Mouse (Mus musculus) retina, postnatal 7 days (tissue): ENCODE results near the gene Nhp2.
"Not testable (repeated sequence)": the region's sequence is repeated elsewhere in the genome, so short reads cannot be mapped to it uniquely, and the experiment has no call there.

ENCODE experiments used
- DNase-seq: peaks from one replicate; pipeline ENCODE4 v3.0.0-alpha.2; 2012; ENCODE audit warnings: low read depth, low spot score

Gene Nhp2

GRCm38 (mm10) chr11:51606447-51607095 lies 13.0 kb upstream of the Nhp2 start, which contains the start of gene Hnrnpab:
Gene Hnrnpab, minus strand, starts transcription at chr11:51606847.
- DNase-seq, result peak; percentile 97

GRCm38 (mm10) chr11:51607096-51607738 lies 12.3 kb upstream of the Nhp2 start:
- DNase-seq, result no peak

DNA sequence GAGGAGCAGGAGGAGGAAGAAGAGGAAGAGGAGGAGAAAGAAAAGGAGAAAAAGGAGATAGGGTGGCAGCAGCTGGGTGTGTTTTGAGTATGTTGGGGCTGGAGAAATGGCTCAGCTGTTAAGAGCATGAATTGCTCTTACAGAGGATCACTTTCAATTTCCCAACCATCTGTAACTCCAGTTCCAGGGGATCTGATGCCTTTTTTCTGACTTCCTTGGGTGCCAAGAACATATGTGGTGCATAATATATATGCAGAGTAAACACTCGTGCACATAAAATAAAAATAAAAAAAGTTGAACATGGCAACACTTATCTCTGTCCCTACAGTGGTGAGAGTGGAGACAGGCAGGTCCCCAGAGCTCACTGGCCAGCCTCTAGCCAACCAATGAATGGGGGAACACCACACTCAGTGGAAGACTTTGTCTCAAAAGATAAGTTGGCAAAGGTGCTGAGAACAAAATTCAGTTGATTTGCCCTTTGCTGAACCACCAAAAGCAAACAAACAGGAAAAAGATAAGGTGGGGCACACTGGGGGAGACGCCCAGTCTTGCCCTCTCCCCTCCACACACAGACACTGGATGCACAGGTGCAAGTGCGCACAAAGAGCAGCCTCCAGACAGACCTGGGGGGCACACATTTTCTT lies 10.1 kb upstream of the Nhp2 start:
- DNase-seq, result no peak

DNA sequence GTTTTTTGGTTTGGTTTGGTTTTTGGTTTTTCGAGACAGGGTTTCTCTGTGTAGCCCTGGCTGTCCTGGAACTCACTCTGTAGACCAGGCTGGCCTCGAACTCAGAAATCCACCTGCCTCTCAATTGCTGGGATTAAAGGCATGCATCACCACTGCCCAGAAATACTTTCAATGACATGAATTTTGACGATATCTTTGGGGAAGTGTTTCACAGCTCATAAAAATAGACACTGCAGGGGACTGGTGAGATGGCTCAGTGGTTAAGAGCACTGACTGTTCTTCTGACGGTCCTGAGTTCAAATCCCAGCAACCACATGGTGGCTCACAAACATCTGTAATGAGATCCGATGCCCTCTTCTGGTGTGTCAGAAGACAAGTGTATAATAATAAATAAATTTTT lies 9.6 kb upstream of the Nhp2 start:
- DNase-seq, result not testable (repeated sequence)

GRCm38 (mm10) chr11:51614256-51614655 lies 5.3 kb upstream of the Nhp2 start:
- no peak for DNase-seq

- no peak for DNase-seq
Observed at GRCm38 (mm10) chr11:51615129-51615528, 4.4 kb upstream of the Nhp2 start.

- DNase-seq, result no peak
Observed at GRCm38 (mm10) chr11:51615601-51616000, 3.9 kb upstream of the Nhp2 start.

- DNase-seq, result not testable (repeated sequence)
Observed at GRCm38 (mm10) chr11:51616113-51616512, 3.4 kb upstream of the Nhp2 start.

DNA sequence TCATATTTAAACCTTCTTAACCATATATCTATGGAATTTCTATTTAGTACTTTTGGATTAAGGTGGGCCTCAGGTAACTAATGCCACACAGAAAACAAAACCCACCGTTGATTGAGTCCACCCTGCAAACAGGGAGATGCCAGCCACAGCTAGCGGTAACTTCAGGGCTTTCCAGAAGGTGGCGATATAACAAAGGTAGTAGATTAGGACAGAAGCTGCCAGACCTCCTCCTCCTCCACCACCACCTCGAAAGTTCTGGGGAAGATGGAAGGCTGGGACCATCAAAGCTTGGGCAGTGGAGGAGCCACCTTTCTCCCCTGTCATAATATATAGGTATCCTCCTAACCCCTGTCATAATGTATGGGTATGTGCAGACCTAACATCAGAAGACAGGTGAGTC lies 1.8 kb upstream of the Nhp2 start:
- DNase-seq, result peak; percentile 60

GRCm38 (mm10) chr11:51618894-51619408 lies 584 bp upstream of the Nhp2 start:
- no peak for DNase-seq

DNA sequence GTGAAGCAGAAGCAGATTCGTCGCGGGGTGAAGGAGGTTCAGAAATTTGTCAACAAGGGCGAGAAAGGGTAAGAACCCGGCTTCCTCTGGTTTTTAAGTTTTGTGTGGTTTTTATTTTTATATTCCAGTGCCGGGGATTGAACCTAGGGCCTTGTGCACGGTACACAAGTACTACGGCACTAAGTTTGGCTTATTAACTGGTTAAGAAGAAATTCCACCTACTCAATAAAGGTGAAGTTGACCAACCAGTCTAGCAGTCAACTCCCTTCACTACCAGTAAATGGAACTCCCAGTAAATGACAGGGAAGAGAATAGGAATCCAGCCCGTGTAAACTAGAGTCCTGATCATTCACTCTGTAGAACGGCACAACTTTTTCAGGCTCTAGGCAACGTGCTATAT lies 549 bp downstream of the Nhp2 start:
- no peak for DNase-seq

DNA sequence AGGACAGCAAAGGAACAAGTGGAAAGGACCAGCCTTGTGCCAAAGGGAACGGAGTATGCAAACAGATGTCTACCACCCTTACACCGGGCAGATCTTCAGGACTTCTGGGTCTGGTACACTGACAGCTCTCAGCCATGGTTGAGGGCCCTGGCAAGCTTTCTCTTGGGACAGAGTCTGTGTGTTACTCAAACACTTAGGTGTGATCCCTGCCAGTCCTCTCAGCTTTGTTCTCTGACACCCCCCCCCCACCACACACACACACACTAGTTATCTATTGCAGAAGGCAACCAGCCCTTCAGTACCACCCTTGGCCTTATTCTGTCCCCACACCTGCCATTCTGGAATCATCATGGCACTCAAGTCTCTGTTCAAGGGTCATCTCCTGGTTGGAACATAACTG lies 2.2 kb downstream of the Nhp2 start:
- DNase-seq, result no peak

DNA sequence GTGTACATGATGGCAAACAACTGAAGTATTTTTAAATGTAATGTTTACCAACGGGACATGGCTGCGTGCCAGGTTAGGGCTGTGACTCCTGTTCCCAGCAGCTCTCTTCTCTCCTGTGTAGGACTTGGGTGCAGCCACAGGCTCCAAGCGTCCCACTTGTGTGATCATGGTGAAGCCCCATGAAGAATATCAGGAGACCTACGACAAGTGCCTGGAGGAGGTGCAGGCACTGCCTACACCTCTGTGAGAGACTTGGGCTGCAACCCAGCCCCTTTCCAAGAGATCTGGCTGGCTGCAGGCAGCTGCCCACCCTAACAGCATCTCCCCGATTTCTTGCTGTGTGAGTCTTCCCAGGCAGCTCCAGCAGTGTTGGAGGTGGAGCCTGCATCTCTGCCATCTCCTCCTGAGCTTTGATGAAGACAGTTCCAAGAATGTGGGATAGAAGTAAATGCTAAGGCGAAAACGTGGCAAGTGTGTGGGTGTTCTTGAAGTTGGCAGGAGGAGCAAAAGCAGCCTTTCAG lies 3.5 kb downstream of the Nhp2 start:
- DNase-seq, result no peak

DNA sequence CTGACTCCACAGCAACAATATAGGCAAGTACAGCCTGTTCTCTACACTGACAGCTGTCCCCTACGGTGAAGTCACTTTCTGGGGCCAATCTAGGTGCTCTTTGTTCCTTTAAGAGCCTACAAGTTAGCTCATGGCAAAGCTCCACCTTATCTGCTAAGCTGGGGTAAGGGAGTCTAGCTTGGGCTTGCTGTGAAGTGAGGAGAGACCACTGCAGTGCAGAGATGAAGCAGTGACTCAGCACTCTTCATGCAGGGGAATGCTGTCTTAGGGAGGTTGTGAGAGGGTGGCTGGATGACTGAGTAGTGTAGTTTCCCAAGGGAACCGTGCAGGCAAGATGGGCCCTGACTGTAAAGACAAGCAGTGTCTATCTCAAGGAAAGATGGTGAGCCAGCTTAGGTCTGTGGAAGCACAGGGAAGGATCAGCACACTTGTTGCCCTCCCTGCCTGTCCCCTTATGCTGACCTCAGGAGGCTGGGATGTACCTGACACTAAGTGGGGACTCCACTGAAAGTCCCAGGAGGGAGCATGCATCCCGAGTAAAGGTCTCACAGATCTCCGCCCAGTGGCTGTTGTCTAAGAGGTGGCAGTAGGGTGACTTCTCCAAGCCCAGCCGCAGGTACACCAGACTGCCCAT lies 5.8 kb downstream of the Nhp2 start:
- no peak for DNase-seq

GRCm38 (mm10) chr11:51627425-51627824 lies 7.9 kb downstream of the Nhp2 start:
- DNase-seq, result no peak

- no peak for DNase-seq
Observed at GRCm38 (mm10) chr11:51627907-51628306, 8.4 kb downstream of the Nhp2 start.

DNA sequence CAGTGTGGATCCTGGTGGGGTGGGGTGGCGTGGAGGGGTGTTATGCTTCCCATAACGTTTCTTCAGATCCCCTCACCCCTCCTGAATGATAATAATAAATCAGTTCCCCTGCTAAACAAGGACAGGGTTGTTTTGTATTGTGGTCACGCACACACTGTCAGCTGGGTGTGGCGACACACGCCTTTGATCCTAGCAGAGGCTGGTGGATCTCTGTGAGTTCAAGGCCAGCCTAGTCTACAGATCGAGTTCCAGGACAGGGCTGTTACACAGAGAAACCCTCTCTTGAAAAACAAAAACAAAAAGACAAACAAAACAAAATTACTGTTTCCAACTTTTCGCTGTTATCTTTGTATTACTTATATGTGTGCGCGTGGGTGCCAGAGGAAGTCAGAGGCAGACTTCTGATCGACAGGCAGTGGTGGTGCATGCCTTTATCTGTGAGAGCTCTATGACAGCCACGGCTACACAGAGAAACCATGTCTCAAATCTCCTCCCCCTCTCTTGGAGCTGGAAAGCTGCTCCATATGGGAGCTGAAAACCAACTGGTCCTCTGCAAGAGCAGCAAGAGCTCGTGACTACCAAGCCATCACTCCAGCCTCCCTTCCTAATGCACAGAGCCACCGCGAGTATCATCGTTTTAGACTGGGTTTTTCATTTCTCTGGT lies 10.2 kb downstream of the Nhp2 start:
- no peak for DNase-seq

DNA sequence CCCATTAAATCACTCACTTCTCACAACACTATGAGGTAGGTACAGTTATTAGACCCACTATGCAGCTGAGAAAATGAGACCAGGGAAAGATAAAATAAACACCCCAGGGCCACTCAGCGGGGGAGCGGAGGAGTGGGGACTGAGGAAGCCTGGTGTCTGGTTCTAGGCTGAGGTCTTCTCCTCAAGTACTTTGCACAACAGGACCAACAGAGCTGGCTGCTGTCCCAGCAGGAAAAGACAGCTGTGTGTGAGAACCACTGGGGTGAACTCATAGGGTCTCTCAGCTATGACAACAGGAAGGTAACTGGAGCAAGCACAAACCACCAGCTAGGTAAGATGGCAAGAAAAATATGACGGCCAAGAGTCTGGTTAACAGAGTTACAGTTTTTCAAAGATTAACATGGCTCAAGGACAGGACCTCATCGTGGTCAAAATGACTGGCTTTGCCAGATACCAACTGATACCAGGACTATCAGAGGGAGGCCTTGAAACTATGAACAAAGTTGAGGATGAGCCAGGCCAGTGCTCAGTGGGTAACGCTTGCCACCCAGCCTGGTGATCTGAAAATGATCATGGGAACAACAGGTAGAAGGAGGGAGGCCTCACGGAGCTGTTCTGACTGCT lies 12.7 kb downstream of the Nhp2 start:
- no peak for DNase-seq

DNA sequence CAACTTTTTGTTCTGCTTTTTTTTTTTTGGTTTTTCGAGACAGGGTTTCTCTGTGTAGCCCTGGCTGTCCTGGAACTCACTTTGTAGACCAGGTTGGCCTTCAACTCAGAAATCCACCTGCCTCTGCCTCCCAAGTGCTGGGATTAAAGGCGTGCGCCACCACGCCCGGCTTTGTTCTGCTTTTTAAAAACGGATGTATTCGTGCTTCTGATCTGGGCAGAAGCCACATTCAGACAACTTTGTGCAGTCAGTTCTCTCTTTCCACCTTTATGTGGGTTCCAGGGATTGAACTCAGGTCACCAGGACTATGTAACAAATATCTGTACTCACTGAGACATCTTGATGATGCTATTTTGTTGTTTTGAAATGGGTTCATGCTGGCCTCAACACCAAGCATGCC lies 13.7 kb downstream of the Nhp2 start:
- DNase-seq, result not testable (repeated sequence)

- DNase-seq, result no peak
Observed at GRCm38 (mm10) chr11:51633721-51634120, 14.2 kb downstream of the Nhp2 start.

DNA sequence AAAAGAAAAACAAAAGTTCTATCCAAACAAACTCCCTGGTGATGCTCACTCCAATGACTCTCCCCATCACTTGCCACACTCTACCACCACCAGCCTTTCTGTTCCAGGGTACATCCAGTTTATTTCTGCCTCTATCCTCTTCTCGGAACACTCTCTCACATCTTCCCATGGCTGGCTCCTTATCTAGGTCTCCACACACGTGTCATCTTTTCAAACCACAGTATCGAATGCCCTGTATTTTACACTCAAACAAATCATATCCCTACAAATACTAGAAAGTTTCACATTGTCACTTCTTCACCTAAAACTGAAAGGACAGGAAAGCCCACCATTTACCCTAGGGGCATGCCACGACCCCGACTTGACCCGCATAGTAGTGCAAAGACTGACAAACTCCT lies 15.6 kb downstream of the Nhp2 start:
- DNase-seq, result no peak
